Mouse (Mus musculus): Measurements from ENCODE around the gene Cartpt. TPM values are rescaled to one million over a fixed set of nuclear protein-coding genes. Genes with fewer than 3 reads are reported as not detected.
A peak's percentile ranks its signal among the peaks of the same experiment; 100 is the strongest.
"Not testable (repeated sequence)": the region's sequence is repeated elsewhere in the genome, so short reads cannot be mapped to it uniquely, and the experiment has no call there.

The Cartpt gene
- polyA plus RNA-seq, 1 experiment from 2014 or later: 0.27 TPM

DNA sequence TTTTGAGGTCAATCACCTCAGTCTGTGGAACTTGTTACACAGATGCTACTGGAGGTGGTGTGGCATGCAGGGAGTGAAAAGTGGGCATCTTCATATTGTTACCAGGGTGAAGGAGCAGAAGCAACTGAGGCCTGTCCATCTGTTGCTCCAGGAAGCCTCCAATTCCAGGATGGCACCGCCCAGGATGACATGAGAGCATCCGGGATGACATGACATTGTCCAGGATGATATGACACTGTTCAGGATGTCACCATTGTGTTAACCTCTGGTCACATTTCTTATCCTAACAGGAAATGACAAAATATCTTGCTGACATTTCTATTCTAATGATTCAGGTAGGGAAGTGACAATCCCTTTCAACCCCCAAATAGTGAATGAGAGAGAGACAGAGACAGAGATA lies 47.8 kb downstream of the Cartpt start:
- Histone ChIP-seq H3K9ac (replicated peaks; ENCODE audit: low read depth) (no peak overlapping the region), H3K4me2 (replicated peaks; ENCODE audit: low read depth, low read length) (no peak overlapping the region), H3K4me1 (ENCODE audit: insufficient read depth, low read depth, low read length) (no peaks in the 10 kb centered on the region), H3K27ac (ENCODE audit: low read length) (0 out of 2 replicates have a peak overlapping the region, but pooled peaks have one; percentile 51), H3K27me3 (replicated peaks; ENCODE audit: insufficient read depth, low read length) (no peaks in the 10 kb centered on the region), H3K9me3 (ENCODE audit: low read length) (no peaks in the 10 kb centered on the region), H3K36me3 (ENCODE audit: insufficient read depth, low read length) (no peaks in the 10 kb centered on the region), H3K4me3 (ENCODE audit: low read depth, low read length) (no peak overlapping the region)
- TF ChIP-seq CTCF (IDR thresholded peaks at IDR 0.05) (no peak), EP300 (IDR thresholded peaks at IDR 0.05) (peak; percentile 79)
- DNase-seq (ENCODE audit: low spot score): peak; percentile 54
- peak; percentile 85 for ATAC-seq
- WGBS: 57% methylated on average over 2 of the region's 2 CpGs

DNA sequence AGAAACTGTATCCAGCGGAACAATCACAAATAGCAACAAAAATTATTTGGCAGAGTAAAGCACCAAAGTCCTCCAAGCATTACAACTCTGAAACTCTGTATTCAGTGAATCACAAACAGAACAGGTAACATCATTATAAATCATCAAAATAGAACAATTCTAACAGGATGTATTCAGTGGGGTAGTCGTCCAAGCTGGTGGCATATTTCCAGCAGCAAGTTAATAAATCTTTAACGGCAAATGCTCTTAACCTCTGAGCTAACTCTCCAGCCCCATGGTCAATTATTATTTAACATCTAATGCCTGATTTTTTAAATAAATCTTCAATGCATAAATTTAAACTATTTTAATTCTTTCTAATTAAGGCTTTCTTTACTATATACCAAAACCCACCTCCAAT lies 48.5 kb downstream of the Cartpt start:
- not testable (repeated sequence) for H3K9ac ChIP-seq (replicated peaks; ENCODE audit: low read depth); DNase-seq (ENCODE audit: low spot score); ATAC-seq; H3K4me3 ChIP-seq (ENCODE audit: low read depth, low read length); H3K9me3 ChIP-seq (ENCODE audit: low read length); H3K4me2 ChIP-seq (replicated peaks; ENCODE audit: low read depth, low read length); H3K36me3 ChIP-seq (ENCODE audit: insufficient read depth, low read length); H3K27me3 ChIP-seq (replicated peaks; ENCODE audit: insufficient read depth, low read length); H3K4me1 ChIP-seq (ENCODE audit: insufficient read depth, low read depth, low read length); H3K27ac ChIP-seq (ENCODE audit: low read length)
- WGBS: 38% methylated on average over 3 of the region's 3 CpGs

DNA sequence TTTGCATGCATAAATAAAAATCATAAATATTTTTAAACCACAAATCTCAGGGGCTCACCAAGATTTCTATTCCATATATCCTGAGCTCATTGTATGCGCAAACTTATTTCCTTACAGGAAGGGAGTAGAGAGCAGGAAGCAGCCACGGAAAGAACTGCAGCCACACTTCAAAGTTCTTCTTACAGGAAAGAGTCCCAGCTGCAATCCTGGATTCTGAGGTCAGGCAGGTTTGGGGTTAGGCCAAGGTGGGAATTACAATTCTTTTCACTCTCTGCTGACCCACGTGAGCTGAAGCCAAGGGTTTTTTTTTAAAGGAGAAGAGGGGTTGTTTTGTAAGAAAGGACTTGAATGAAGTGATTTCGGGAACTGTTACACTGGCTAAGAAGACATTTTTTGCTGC lies 49.9 kb downstream of the Cartpt start:
- WGBS: 21% methylated on average over 4 of the region's 4 CpGs
- DNase-seq (ENCODE audit: low spot score) (peak; percentile 72), ATAC-seq (peak; percentile 72)
- no peaks in the 10 kb centered on the region for H3K4me1 ChIP-seq (ENCODE audit: insufficient read depth, low read depth, low read length)
- no peaks in the 10 kb centered on the region for H3K36me3 ChIP-seq (ENCODE audit: insufficient read depth, low read length)
- H3K4me3 ChIP-seq (ENCODE audit: low read depth, low read length): no peak overlapping the region
- no peaks in the 10 kb centered on the region for H3K27me3 ChIP-seq (replicated peaks; ENCODE audit: insufficient read depth, low read length)
- H3K9me3 ChIP-seq (ENCODE audit: low read length): no peaks in the 10 kb centered on the region
- TF ChIP-seq EP300 (IDR thresholded peaks at IDR 0.05) (peak; percentile 76), CTCF (IDR thresholded peaks at IDR 0.05) (no peak)
- H3K27ac ChIP-seq (ENCODE audit: low read length): peak overlapping the region; percentile 74
- no peak overlapping the region for H3K9ac ChIP-seq (replicated peaks; ENCODE audit: low read depth)
- H3K4me2 ChIP-seq (replicated peaks; ENCODE audit: low read depth, low read length): peak overlapping the region; percentile 41

DNA sequence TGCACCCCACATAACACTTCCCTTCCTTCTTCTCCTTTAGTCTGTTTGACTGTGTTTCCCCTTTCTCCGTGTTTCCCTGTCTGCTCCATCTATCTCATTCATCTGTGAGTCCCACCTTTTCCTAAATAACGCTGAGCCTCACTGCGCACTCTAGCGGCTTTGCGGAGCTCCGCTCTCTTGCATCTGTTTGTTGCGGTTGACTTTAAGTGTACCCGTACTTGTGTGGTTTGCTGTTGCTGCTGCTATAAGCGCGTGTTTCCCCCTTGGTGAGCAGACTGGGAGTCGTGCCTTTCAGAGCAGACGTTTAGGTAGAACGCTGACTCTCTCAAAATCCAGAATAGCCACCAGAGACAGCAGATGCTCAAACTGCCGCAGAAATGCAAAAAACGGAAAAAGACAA lies 51.3 kb downstream of the Cartpt start:
- H3K4me3 ChIP-seq (ENCODE audit: low read depth, low read length): no peak overlapping the region
- 29% methylated on average over 15 of the region's 15 CpGs for WGBS
- peak; percentile 24 for DNase-seq (ENCODE audit: low spot score)
- H3K36me3 ChIP-seq (ENCODE audit: insufficient read depth, low read length): no peaks in the 10 kb centered on the region
- ATAC-seq: no peak
- no peaks in the 10 kb centered on the region for H3K4me1 ChIP-seq (ENCODE audit: insufficient read depth, low read depth, low read length)
- no peaks in the 10 kb centered on the region for H3K27me3 ChIP-seq (replicated peaks; ENCODE audit: insufficient read depth, low read length)
- H3K9me3 ChIP-seq (ENCODE audit: low read length): no peaks in the 10 kb centered on the region
- TF ChIP-seq EP300 (IDR thresholded peaks at IDR 0.05): no peak
- TF ChIP-seq CTCF (IDR thresholded peaks at IDR 0.05): peak; percentile 64
- H3K9ac ChIP-seq (replicated peaks; ENCODE audit: low read depth): no peak overlapping the region
- no peak overlapping the region for H3K4me2 ChIP-seq (replicated peaks; ENCODE audit: low read depth, low read length)
- no peak overlapping the region for H3K27ac ChIP-seq (ENCODE audit: low read length)

Other genes with a start within 250 kb of the Cartpt start
- gene Mccc2, start 114.5 kb upstream of the Cartpt start, polyA plus RNA-seq (2015; fragmentation: Nextera tagmentation; extraction: Ambion mirVana): 23.2 and 23.9 TPM in 2 replicates
- gene Bdp1, start 203.0 kb upstream of the Cartpt start, polyA plus RNA-seq (2015; fragmentation: Nextera tagmentation; extraction: Ambion mirVana): 22.5 and 30.7 TPM in 2 replicates
- gene Serf1, start 206.9 kb upstream of the Cartpt start, polyA plus RNA-seq (2015; fragmentation: Nextera tagmentation; extraction: Ambion mirVana): 61.6 and 82.2 TPM in 2 replicates
- 20.5 and 23.0 TPM in 2 replicates for gene Smn1, start 223.8 kb upstream of the Cartpt start, polyA plus RNA-seq (2015; fragmentation: Nextera tagmentation; extraction: Ambion mirVana)

All from lung, postnatal 0 days (tissue).